Mouse (Mus musculus) retina, adult 2 months (tissue): ENCODE results near the gene Ybx3.

ENCODE experiments used
- DNase-seq: peaks from one replicate; pipeline ENCODE4 v3.0.0-alpha.2; 2012; ENCODE audit warnings: low read depth, low spot score

Gene Ybx3

GRCm38 (mm10) chr6:131327076-131327475 lies 61.2 kb downstream of the Ybx3 start:
- DNase-seq, result no peak

GRCm38 (mm10) chr6:131321854-131322639 lies 66.2 kb downstream of the Ybx3 start:
- DNase-seq, result no peak

GRCm38 (mm10) chr6:131316155-131317101 lies 71.8 kb downstream of the Ybx3 start:
- no peak for DNase-seq
